Mouse (Mus musculus) frontal cortex, postnatal 14 days (tissue): Measurements from ENCODE around the gene Syne1.

Source experiments
- DNase-seq, 2 experiments: peaks; one replicate each; pipeline ENCODE4 v3.0.0; 2022; ENCODE audit warnings: low spot score in 2 of 2

Syne1 gene

DNA sequence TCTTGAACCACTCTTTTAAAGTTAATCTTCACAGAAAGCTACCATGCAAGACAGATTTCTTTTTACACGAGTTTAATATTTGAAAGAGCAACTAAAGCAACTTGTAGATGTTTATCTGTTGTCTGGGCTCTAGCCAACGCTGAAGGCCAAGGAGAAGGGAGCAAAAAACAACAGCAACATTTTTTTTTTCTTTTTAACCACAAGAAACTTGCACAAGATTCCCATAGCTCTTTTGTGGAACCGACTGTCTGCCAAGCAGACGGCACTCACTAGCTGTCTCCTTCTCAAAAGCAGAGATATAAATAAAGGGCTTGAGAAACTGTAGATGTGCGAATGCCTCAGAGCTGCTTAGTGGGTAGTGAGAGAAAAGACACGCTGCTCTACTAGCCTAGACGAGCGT, 391.6 kb downstream of the Syne1 start:
- DNase-seq: no peak

DNA sequence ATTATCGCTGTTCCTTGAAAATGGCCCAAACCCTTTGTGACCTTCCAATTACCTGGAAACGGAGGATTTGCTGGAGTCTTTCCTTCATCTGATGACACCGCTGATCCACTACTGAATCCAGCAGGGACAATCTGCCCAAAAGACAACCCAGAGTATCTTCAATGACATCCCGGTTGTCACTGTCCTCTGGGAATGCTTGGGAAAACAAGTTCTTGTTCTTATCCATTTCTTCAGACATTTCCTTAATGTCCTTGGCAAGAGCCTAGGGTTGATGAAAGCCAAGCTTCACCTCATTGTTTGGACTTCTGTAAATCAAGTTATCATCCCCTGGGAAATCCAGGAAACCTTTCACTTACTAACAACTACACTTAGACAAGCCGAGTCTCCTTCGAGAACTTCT, 398.2 kb downstream of the Syne1 start:
- DNase-seq: no peak

DNA sequence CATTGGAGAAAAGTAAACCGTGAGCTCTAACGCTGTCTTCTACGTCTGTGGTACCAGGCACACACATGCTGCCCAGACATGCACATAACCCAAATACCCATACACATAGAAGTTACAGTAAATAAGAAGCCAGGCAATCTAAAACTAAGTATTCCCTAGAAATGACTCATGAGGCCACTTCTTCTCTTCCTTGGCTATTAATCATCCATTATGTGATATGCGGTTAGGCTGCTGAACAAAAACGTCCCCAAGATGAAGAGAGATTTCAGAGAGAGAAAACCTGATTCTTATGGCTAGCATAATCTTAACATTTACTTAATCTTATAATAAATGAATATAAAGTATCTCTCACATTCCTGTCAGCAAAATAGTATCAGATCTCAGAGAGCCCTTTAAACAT, 409.8 kb downstream of the Syne1 start:
- no peak for DNase-seq

DNA sequence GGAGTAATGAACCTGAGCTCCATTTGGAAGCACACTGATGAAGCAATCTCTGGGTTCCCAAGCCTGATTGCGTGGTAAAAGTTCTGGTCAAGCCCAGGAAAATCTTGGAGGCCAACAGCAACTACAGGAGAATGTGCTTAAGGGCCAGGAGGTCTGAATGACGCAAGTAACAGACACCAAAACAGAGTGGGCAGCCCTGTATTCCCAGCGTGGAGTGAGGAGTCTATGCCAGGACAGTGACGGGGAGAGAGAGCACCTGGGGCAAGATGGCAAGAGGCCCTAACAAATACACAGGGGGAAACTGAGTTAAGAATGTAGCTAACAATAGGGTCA, 411.4 kb downstream of the Syne1 start:
- DNase-seq: no peak

DNA sequence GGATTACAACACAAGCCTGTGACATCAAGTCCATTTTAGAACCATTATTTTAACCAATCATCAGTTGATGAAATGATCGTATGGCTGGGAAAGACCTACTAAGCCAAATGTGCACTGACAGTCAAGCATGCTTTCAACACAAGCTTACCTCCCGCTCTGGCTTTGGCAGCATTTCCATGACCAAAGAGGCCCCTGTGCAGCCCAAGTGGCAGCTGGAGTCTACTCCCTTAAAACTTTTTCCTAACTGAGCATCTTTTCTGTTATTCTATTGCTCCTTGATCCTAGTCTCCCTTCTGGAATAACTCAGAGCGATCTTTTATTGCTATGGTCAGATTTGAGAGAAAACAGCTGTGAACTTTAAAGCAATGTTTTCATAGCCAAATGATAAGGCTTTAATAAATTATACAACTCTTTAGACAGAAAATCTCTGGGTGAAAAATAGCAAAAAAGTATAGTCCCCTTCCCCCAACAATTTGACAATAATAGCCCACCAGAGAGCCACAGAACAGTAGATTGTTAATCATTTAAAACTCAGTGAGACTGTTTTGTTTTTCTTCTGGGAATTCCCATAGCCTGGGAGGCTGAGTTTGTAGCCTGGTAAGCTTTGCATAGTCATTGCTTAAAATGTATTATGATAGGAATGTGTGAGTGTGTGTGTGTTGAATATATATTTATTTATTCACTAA, 411.9 kb downstream of the Syne1 start:
- no peak for DNase-seq

DNA sequence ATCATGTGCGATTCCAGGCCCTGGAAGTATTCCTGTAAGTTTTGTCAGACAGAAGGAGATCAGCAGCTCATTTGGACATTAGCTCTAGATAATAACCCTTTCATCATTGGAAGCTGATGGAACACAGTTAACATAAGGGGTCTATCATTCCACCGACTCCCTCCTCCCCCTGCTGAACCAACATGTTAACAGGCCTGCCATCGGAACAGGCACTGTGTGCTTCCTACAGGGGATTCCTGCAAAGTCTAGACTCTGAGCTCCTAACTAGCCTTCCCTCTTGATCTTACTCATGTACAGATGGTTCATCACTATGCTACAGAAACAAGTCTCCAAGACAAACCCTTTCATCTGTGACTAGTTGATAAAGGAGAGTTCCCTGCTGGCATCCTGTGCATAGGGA, 419.2 kb downstream of the Syne1 start:
- no peak for DNase-seq

DNA sequence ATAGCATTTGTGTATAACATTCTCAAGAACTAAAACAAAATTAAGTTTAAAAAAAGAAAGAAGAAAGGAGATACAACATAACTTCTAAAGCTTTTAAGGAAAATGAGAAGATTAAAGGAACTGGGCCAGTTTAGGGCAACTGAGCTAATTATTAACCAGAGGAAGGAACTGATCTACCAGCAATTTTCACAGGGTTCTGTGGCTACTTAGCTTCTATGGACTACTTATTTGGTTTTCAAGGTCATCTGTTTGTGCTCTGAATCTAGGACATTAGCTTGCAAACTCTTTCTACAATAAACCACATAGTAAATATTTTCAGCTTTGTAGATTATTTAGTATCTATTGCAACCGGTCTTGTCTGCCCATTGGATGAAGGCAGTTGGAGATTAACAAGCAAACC, 420.8 kb downstream of the Syne1 start:
- DNase-seq: no peak

DNA sequence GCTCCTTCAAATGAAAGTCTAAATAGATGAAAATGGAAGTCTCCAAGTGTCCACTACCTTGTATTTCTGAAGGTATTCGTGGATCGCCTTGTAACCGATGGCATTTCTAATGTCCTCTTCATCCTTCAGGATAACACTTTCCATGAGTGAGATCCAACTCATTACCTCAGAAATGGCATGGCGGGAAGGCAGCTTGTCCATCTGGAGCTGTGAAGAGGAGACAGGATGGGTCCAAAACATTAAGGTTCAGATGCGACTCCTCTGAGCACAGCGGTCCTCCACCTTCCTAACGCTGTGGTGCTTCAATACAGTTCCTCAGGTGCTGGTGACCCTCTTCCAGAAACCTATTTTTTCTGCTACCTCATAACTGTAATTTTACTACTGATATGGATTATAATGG, 426.5 kb downstream of the Syne1 start:
- DNase-seq: no peak

DNA sequence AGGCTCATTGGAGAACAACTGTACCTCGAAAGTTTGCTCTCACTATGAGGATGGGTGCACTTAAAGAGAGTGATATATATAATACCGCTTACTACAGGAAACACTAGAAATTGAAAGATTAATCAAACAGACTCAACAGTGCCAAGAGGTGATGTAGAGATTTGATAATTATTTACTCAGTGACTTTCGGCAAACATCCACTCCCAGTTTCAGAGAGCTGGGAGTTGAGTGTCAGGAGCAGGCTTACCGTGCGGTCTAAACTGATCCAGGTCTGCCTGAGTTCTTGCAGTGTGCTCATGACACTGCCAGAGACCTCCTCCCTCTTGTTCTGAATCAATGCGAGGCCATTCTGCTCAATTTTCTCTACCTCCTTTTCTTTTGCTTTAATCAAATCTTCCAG, 434.6 kb downstream of the Syne1 start:
- DNase-seq: no peak

DNA sequence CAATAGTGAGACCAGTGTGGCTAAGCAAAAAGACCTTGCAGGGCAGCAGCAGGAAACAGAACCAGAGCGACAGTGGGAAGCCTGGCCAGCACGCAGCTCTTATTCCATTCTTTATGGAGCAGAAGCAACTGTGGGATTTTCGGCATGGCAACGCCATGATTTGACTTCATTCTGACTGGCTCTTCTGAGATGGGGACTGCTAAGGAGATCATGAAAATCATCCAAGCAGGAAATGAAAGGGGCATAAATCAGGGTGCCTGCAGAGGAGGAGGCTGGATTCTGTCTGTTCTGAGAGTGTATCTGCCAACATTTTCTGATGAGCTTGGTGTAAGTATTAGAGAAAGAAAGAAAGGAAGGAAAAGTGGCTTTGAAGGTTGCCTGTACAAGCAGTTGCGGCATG, 435.1 kb downstream of the Syne1 start:
- no peak for DNase-seq

DNA sequence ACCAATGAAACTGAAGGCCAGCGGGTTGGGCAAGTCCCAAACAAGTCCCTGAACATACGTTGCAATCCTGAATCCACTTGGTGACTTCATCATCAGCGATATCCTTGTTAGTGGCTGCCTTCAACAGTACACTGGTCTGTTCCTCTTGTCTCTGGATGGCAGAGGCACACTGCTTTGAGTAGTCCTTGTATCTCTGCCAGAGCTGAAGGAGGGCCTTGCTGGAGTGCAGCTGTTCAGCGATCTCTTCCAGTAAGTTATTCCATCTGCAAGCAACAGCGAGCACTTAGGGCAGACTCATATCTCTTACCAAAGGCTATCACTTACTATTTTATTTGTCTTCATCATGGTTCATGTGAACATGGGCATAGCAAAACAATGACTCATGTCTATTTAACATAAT, 440.5 kb downstream of the Syne1 start:
- no peak for DNase-seq

DNA sequence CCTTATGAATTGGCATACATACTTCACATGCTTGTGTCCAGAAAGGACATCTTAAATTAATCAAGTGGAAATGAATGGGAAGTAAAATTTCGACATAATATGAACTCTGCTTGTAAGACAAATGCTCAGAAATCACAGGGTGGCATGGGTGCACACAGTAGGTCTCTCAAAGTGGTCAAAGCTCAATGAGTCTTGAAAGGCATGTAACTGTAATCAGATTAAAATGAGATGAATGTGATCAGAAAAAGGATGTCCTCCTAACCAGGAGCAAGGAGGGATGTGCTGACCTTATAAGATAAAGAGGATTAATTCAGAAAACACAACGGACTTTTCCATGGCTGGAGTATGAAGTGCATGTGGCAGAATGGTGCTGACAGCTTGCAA, 453.5 kb downstream of the Syne1 start:
- DNase-seq: no peak

DNA sequence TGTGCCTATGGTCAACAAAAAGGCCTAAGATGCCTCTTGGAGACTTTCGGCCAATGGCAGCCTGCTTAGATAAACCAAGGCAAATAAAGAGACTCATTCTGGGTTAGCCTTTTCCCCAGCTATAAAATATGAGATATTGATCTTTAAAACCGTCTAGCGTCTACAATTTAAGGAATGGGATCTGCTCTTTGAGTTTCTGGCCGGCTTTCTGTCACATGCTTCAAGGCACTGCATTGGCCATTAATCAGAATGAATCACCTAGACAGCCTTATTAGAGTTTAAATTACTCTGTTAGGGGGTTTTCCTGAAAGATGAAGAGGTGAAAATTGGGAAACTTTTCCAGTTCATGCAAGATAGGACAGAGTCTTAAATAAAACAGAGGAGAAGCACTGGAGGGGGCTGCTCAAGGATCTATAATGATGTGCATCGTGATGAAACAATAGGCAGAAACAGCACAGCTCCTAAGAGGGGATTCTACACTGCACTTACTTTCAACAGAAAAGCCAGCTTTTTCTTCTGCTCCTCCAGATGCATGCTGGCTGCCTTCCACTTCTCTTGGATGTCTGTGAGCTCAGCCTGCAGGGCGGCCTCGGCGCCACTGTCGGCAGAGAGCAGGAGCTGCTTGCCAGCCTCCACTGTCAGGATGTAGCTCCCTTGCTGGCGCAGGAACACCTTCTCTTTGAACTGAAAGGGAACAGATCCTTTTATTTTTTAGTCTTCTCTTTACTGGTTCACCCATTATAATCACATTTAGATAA, 454.1 kb downstream of the Syne1 start:
- DNase-seq: peak in 1 of 2 experiments; percentile 20

DNA sequence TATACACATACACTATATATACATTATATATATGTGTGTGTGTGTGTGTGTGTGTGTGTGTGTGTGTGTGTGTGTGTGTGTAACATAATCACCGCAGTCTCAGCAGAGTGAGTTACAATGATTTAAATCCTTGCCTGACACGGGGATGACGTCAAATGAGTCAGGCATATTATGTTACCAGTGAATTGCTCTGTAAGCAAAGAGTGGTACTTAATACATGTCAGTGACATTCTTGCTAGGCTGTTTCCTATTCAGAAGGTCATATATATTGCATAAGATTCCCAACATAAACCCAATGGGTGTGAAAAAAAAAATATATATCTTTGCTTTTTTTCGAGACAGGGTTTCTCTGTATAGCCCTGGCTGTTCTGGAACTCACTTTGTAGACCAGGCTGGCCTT, 462.1 kb downstream of the Syne1 start:
- no peak for DNase-seq

DNA sequence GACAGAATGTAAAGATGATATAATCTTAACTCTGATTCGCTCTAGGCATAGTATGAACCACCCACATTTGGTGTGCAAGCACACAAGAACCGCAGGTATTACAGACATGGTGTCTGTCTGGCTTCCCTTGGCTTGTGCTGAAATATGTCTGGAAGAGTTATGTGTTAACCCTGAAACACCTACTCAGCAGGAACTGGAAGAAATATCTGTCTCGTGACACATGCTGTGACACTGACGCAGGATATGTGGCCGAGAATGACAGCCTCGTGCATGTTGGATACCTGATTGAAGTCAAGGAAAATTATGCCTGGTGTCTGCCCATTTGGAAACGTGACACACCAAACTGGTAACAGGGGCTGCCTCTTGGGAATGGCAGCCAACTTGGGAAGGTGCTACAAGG, 463.9 kb downstream of the Syne1 start:
- DNase-seq: no peak

DNA sequence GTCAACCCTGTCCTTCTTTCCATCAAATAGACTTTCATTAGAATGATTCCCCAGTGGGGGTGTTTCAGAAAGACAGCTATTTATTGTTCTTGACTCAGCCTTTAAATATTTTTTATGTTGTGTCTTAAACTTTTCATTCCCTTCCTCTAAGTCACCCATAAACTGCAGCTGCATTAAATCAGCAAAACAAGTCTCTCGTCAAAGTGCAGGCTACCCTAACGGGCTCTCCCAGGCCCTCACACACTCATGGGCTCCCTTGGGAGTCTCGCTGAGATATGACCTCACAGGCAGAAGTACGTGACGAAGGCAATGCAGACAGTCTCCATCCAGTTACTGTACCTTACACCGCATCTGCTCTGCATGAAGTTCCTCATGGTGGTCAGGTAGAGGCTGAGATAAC, 465.0 kb downstream of the Syne1 start:
- DNase-seq: no peak

DNA sequence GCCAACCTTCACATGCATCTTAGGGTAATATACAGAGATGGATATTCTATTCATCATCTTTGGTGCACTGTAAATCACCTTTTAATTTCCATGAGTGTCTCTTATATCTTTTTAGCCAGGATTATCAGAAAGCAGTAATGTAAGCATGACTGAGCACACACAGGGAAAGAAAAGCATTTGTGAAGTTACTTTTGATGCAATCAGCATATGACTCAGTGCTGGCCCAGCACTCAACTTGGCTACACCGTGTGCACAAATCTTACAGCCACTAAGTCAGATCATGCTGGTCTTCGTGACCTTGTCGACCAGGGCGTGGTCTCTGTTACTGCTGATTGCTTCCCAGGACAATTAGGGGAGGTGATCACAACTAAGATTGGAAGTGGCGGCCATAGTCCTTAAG, 465.5 kb downstream of the Syne1 start:
- DNase-seq: no peak

DNA sequence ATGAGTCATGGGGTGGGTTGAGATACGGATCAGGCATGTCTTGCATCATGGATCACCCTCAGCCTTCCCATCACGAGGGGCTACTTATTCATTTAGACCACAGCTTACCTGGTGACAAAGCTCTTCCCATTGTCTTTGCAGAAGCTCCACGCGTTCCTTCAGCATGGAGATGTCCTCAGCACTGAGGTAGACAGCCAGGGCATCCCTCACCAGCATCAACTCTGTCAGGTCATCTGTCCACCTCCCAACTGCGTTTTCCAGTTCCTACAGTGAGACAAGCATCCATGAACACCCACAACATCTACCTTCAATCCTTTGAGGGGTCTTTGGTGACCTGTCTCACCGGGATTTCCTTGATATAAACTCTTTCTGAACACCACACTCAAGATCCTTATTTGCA, 467.6 kb downstream of the Syne1 start:
- DNase-seq: no peak

DNA sequence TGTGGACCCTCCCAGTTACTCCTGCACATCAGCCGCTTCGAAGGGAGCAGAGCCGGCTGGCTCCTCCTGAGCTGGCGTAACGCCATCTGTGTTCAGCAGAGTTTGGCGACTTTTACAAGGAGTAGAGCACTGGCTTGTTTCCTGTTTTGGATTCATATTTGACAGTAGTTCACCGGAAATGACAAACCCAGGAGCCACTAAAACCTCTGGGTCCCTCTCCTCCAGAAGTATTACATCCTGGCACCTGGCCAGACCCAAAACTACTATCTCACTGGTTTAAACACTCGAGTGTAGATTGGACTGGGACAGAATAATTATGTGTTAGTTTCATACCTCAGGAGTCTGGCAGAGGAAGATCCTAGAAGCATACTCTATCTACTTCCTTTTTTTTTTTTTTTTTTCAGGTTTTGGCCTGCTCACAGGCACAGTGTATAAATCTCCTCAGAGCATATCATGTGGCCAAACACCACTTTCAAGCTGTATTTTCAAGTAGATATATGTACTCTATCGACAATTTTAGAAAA, 471.3 kb downstream of the Syne1 start:
- DNase-seq: no peak

DNA sequence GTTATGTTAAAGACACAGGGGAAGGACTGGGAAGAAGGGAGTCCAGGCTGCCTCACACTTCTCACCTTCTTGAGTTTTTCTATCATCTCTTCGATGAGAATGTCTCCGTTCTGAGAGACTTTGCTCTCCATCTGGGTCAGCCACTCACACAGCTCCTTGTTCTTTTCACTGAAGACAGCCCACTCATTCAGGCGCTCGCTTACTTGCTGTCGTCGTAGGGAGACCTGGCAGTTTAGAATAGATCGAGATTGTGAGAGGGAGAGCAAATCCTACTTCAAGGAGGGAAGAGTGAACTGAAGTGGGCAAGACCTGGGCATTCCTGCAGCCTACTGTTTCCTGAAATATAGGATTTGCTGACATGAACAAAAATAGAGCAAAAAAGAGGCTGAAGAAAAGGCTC, 475.6 kb downstream of the Syne1 start:
- DNase-seq: no peak

DNA sequence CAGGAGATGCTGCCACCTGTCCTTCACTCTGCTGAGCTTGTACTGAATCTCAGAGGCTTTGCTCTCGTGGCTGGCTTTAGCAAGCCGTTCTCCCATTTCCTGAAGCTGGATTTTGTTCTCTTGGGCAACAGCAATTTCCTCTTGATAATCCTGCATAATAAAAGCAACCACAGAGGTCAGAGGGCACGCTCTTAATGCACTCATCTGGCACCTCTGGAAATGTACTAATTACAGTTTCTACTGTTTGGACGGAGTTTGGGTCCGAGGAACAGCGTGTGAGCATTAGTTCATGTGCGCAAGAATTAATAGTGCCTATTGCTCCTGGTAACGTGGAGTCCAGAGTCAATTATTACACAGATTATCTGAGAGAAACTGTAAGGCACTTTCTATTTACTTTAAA, 479.2 kb downstream of the Syne1 start:
- no peak for DNase-seq

DNA sequence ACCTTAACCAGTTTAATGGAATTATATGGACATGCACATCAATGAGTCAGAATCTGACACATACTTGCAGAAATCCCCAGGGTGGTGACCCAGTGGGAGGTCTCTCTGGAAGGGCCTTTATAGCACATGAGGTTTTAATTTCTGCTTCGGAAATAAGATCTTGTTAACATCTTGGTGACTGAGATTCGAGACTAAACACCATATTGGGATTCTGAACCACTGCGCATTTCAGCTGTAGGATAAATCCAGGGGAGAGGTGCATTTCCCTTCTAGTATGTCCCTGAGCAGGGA, 480.4 kb downstream of the Syne1 start:
- DNase-seq: no peak

DNA sequence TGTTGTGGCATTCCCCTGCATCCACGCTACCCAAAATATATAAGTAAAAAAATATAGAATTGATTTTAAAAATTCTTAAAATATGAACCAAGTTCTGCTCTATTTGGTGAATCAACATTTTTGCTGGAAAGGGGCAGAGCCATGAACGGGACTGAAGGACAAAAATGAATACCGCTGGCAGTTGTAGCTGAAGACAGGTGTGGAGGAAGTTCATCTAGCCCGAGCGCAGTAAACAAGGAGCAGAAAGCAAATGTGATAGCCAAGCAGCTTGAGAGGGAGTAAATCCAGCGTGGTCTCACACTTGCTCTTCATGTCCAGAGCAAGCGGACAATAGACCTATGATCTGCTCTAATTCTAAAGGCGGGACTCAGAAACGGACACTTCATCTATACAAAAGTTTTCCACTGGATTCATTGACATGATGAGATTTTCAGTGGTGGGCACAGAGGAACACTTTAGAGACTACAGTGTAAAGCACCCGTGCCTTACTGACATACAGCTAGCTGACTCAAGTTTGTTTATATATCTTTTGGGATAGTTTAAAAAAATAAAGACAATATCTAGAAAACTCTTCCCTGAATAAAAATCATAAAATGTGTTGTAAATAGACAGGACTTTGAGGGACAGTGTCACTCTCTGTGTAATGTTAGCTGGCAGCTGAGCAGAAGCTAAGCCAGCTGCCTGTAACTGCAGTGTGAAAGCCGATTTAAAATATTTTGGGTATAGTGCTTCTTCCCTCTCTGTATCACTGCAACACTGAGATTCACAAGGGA, 480.9 kb downstream of the Syne1 start:
- DNase-seq: no peak
